Mouse (Mus musculus) heart, embryonic 11.5 days (tissue): ENCODE measurements at regions not wholly inside any gene's neighbourhood (a gene's known extent, or its start where the extent isn't known, plus 50 kb on each side); places are given as distances from the start of the nearest gene placed in this dataset.

Source experiments
- ATAC-seq: fragments of 200-750 bp; cut with Nextera tagmentation; replicated peaks from 2 replicates; pipeline ENCODE4 v1.8.0; 2017; ENCODE audit warnings: moderate library complexity; ENCODE audit not compliant: insufficient number of reproducible peaks, low FRiP score, low TSS enrichment
- H3K27ac ChIP-seq: fragments of 300-500 bp; sonication (generic); 2 replicates; pipeline ENCODE4 v1.5.1; 2014; ENCODE audit warnings: mild to moderate bottlenecking, low read depth, low read length
- H3K27me3 ChIP-seq: fragments of 300-500 bp; sonication (generic); 2 replicates; pipeline ENCODE4 v1.6.1; 2014; ENCODE audit warnings: mild to moderate bottlenecking, low read length, mixed read lengths; ENCODE audit not compliant: control insufficient read depth, insufficient read depth
- H3K36me3 ChIP-seq: fragments of 300-500 bp; sonication (generic); 2 replicates; pipeline ENCODE4 v1.6.1; 2014; ENCODE audit warnings: mild to moderate bottlenecking, low read length, moderate library complexity, mixed read lengths; ENCODE audit not compliant: control insufficient read depth, insufficient read depth
- H3K4me1 ChIP-seq: fragments of 300-500 bp; sonication (generic); 2 replicates; pipeline ENCODE4 v1.6.1; 2014; ENCODE audit warnings: low read length; ENCODE audit not compliant: control insufficient read depth, insufficient read depth
- H3K4me2 ChIP-seq: fragments of 300-500 bp; sonication (generic); 2 replicates; pipeline ENCODE4 v1.6.1; 2014; ENCODE audit warnings: mild to moderate bottlenecking, moderate library complexity
- H3K4me3 ChIP-seq: fragments of 300-500 bp; sonication (generic); 2 replicates; pipeline ENCODE4 v1.5.1; 2014; ENCODE audit warnings: low read depth, low read length
- H3K9ac ChIP-seq: fragments of 300-500 bp; sonication (generic); 2 replicates; pipeline ENCODE4 v1.6.1; 2014; ENCODE audit warnings: mild to moderate bottlenecking, low read depth, low read length, moderate library complexity
- H3K9me3 ChIP-seq: fragments of 300-500 bp; sonication (generic); replicated peaks from 2 replicates; pipeline ENCODE4 v1.6.1; 2016; ENCODE audit warnings: low read length; ENCODE audit not compliant: control insufficient read depth
- WGBS: fragments of 180-500 bp; shearing (Covaris S2); extraction: QIAGEN DNeasy Blood & Tissue Kit; methylation state at CpG from one replicate; pipeline ENCODE4 v1.1.7; 2014; ENCODE audit not compliant: insufficient replicate concordance; 5-methylcytosine and 5-hydroxymethylcytosine counted together

- Histone ChIP-seq H3K9ac (no peak overlapping the region), H3K27ac (no peak overlapping the region), H3K27me3 (no peaks in the 10 kb centered on the region), H3K4me3 (no peak overlapping the region), H3K4me1 (no peaks in the 10 kb centered on the region), H3K4me2 (no peak overlapping the region), H3K9me3 (no peaks in the 10 kb centered on the region), H3K36me3 (no peaks in the 10 kb centered on the region)
- 70% methylated on average over 1 of the region's 1 CpGs for WGBS
- no peak for ATAC-seq
Observed at GRCm38 (mm10) chr16:53245365-53245764, 791.5 kb upstream of the Alcam start.

GRCm38 (mm10) chr16:53242126-53242537 is 788.3 kb upstream of the Alcam start:
- no peak overlapping the region for H3K4me3 ChIP-seq
- H3K9ac ChIP-seq = no peak overlapping the region
- 79% methylated on average over 3 of the region's 3 CpGs for WGBS
- H3K36me3 ChIP-seq = no peaks in the 10 kb centered on the region
- no peak overlapping the region for H3K27ac ChIP-seq
- no peak overlapping the region for H3K4me2 ChIP-seq
- ATAC-seq = no peak
- H3K4me1 ChIP-seq = no peaks in the 10 kb centered on the region
- H3K27me3 ChIP-seq = no peaks in the 10 kb centered on the region
- no peaks in the 10 kb centered on the region for H3K9me3 ChIP-seq

GRCm38 (mm10) chr16:53218886-53219285 is 765.0 kb upstream of the Alcam start:
- Histone ChIP-seq H3K4me1 (no peaks in the 10 kb centered on the region), H3K27ac (no peak overlapping the region), H3K4me2 (no peak overlapping the region), H3K9me3 (no peaks in the 10 kb centered on the region), H3K4me3 (no peak overlapping the region), H3K27me3 (no peaks in the 10 kb centered on the region), H3K9ac (no peak overlapping the region), H3K36me3 (no peaks in the 10 kb centered on the region)
- ATAC-seq = no peak
- 73% methylated on average over 4 of the region's 4 CpGs for WGBS

- no peaks in the 10 kb centered on the region for H3K9me3 ChIP-seq
- H3K4me3 ChIP-seq = no peak overlapping the region
- H3K4me1 ChIP-seq = no peaks in the 10 kb centered on the region
- H3K4me2 ChIP-seq = no peak overlapping the region
- no peak overlapping the region for H3K27ac ChIP-seq
- H3K27me3 ChIP-seq = no peaks in the 10 kb centered on the region
- 62% methylated on average over 1 of the region's 1 CpGs for WGBS
- no peak for ATAC-seq
- H3K9ac ChIP-seq = no peak overlapping the region
- no peaks in the 10 kb centered on the region for H3K36me3 ChIP-seq
Observed at GRCm38 (mm10) chr16:53201449-53201848, 747.6 kb upstream of the Alcam start.

GRCm38 (mm10) chr16:53186444-53186843 is 732.6 kb upstream of the Alcam start:
- no peak overlapping the region for H3K27ac ChIP-seq
- H3K4me1 ChIP-seq = no peaks in the 10 kb centered on the region
- no peak for ATAC-seq
- H3K36me3 ChIP-seq = no peaks in the 10 kb centered on the region
- no peaks in the 10 kb centered on the region for H3K9me3 ChIP-seq
- no peaks in the 10 kb centered on the region for H3K27me3 ChIP-seq
- H3K4me3 ChIP-seq = no peak overlapping the region
- 55% methylated on average over 3 of the region's 3 CpGs for WGBS
- H3K9ac ChIP-seq = no peak overlapping the region
- no peak overlapping the region for H3K4me2 ChIP-seq

- Histone ChIP-seq H3K4me1 (no peaks in the 10 kb centered on the region), H3K27me3 (no peaks in the 10 kb centered on the region), H3K36me3 (no peaks in the 10 kb centered on the region), H3K4me3 (no peak overlapping the region), H3K9ac (no peak overlapping the region), H3K27ac (no peak overlapping the region), H3K4me2 (no peak overlapping the region), H3K9me3 (no peaks in the 10 kb centered on the region)
- ATAC-seq = no peak
Observed at GRCm38 (mm10) chr16:53156352-53156751, 702.5 kb upstream of the Alcam start.

- Histone ChIP-seq H3K4me1 (peaks cover 6% of the 10 kb centered on the region), H3K27me3 (no peaks in the 10 kb centered on the region), H3K9me3 (no peaks in the 10 kb centered on the region), H3K4me3 (no peak overlapping the region), H3K9ac (no peak overlapping the region), H3K4me2 (no peak overlapping the region), H3K27ac (peak overlapping the region; percentile 73), H3K36me3 (no peaks in the 10 kb centered on the region)
- WGBS = 27% methylated on average over 2 of the region's 2 CpGs
- no peak; the same call in 1 of the 2 replicates for ATAC-seq
Observed at GRCm38 (mm10) chr16:53130677-53131076, 676.8 kb upstream of the Alcam start.

GRCm38 (mm10) chr16:53108726-53109125 is 654.9 kb upstream of the Alcam start:
- H3K4me2 ChIP-seq = no peak overlapping the region
- 79% methylated on average over 3 of the region's 3 CpGs for WGBS
- H3K36me3 ChIP-seq = no peaks in the 10 kb centered on the region
- H3K4me1 ChIP-seq = no peaks in the 10 kb centered on the region
- H3K27ac ChIP-seq = no peak overlapping the region
- no peak overlapping the region for H3K4me3 ChIP-seq
- H3K27me3 ChIP-seq = no peaks in the 10 kb centered on the region
- H3K9ac ChIP-seq = no peak overlapping the region
- no peaks in the 10 kb centered on the region for H3K9me3 ChIP-seq
- ATAC-seq = no peak

GRCm38 (mm10) chr16:53095396-53095929 is 641.6 kb upstream of the Alcam start:
- H3K4me2 ChIP-seq = no peak overlapping the region
- no peaks in the 10 kb centered on the region for H3K27me3 ChIP-seq
- no peaks in the 10 kb centered on the region for H3K9me3 ChIP-seq
- no peak overlapping the region for H3K9ac ChIP-seq
- no peaks in the 10 kb centered on the region for H3K36me3 ChIP-seq
- no peak for ATAC-seq
- no peak overlapping the region for H3K27ac ChIP-seq
- 66% methylated on average over 2 of the region's 2 CpGs for WGBS
- H3K4me1 ChIP-seq = no peaks in the 10 kb centered on the region
- no peak overlapping the region for H3K4me3 ChIP-seq
